Mouse (Mus musculus): Measurements from ENCODE around the gene Mylk3. TPM values are rescaled to one million over a fixed set of nuclear protein-coding genes. Genes with fewer than 3 reads are reported as not detected.
A peak's percentile ranks its signal among the peaks of the same experiment; 100 is the strongest.

Gene Mylk3
- polyA plus RNA-seq, 1 experiment from 2014 or later, result 0.37 TPM

- no peaks in the 10 kb centered on the region for H3K9me3 ChIP-seq (replicated peaks)
- no peaks in the 10 kb centered on the region for H3K27me3 ChIP-seq (ENCODE audit: low read depth, poor library complexity, severe bottlenecking)
- peaks cover 38% of the 10 kb centered on the region for H3K36me3 ChIP-seq
- WGBS, result under 1% methylated on average over 63 of the region's 63 CpGs
- peak; percentile 96 for DNase-seq (ENCODE audit: low spot score)
- H3K4me3 ChIP-seq, result peak within 1 kb of the TSS; percentile 95
- peaks cover 37% of the 10 kb centered on the region for H3K4me1 ChIP-seq
- H3K27ac ChIP-seq (replicated peaks), result peak within 1 kb of the TSS; percentile 98
Observed at GRCm38 (mm10) chr8:85299434-85300077, 86.6 kb downstream of the Mylk3 start, which contains the start of the genes Orc6 and Vps35. TSS of gene Orc6 (plus strand) at chr8:85299632. TSS of gene Vps35 (minus strand) at chr8:85299802.

- Histone ChIP-seq H3K36me3 (peaks cover 38% of the 10 kb centered on the region), H3K27me3 (ENCODE audit: low read depth, poor library complexity, severe bottlenecking) (no peaks in the 10 kb centered on the region), H3K27ac (replicated peaks) (peak overlapping the region; percentile 98), H3K9me3 (replicated peaks) (no peaks in the 10 kb centered on the region), H3K4me3 (peak overlapping the region; percentile 95), H3K4me1 (peaks cover 37% of the 10 kb centered on the region)
- DNase-seq (ENCODE audit: low spot score), result peak; percentile 15
- WGBS, result 1% methylated on average over 53 of the region's 53 CpGs
Observed at GRCm38 (mm10) chr8:85298600-85299433, 87.3 kb downstream of the Mylk3 start.

GRCm38 (mm10) chr8:85286846-85287245 is 99.3 kb downstream of the Mylk3 start:
- no peak overlapping the region for H3K27ac ChIP-seq (replicated peaks)
- no peaks in the 10 kb centered on the region for H3K9me3 ChIP-seq (replicated peaks)
- H3K4me3 ChIP-seq, result no peak overlapping the region
- DNase-seq (ENCODE audit: low spot score), result no peak
- H3K27me3 ChIP-seq (ENCODE audit: low read depth, poor library complexity, severe bottlenecking), result no peaks in the 10 kb centered on the region
- 97% methylated on average over 1 of the region's 1 CpGs for WGBS
- peaks cover 87% of the 10 kb centered on the region for H3K36me3 ChIP-seq
- no peaks in the 10 kb centered on the region for H3K4me1 ChIP-seq

Other genes starting within 250 kb of the Mylk3 start
- not detected in 2 replicates for gene Cks1brt, start 234.4 kb downstream of the Mylk3 start, polyA plus RNA-seq (2016; fragmentation: Nextera tagmentation; extraction: Ambion mirVana)
- gene Olfr371, start 160.4 kb downstream of the Mylk3 start, polyA plus RNA-seq (2016; fragmentation: Nextera tagmentation; extraction: Ambion mirVana), result not detected in 2 replicates
- gene Orc6, start 86.7 kb downstream of the Mylk3 start, polyA plus RNA-seq (2016; fragmentation: Nextera tagmentation; extraction: Ambion mirVana), result 145 and 157 TPM in 2 replicates
- gene Vps35, start 86.5 kb downstream of the Mylk3 start, polyA plus RNA-seq (2016; fragmentation: Nextera tagmentation; extraction: Ambion mirVana), result 159 and 163 TPM in 2 replicates
- 37.8 and 37.9 TPM in 2 replicates for gene 4921524J17Rik, start 46.5 kb upstream of the Mylk3 start, polyA plus RNA-seq (2016; fragmentation: Nextera tagmentation; extraction: Ambion mirVana)
- 31.9 and 33.0 TPM in 2 replicates for gene Gpt2, start 106.2 kb upstream of the Mylk3 start, polyA plus RNA-seq (2016; fragmentation: Nextera tagmentation; extraction: Ambion mirVana)
- 187 and 195 TPM in 2 replicates for gene Dnaja2, start 169.0 kb upstream of the Mylk3 start, polyA plus RNA-seq (2016; fragmentation: Nextera tagmentation; extraction: Ambion mirVana)

Data from midbrain, embryonic 10.5 days (tissue).